Mouse (Mus musculus) cortical plate, adult 2 months (tissue): Measurements from ENCODE around the gene Acad10. TPM values are rescaled to one million over a fixed set of nuclear protein-coding genes. Genes with fewer than 3 reads are reported as not detected.

Experiments used
- H3K27ac ChIP-seq: fragments of 200-500 bp; 2 replicates; pipeline ENCODE4 v1.5.1; 2012; ENCODE audit warnings: low read length, control low read depth, inconsistent platforms; ENCODE audit not compliant: insufficient read depth
- H3K4me1 ChIP-seq: fragments of 200-500 bp; 2 replicates; pipeline ENCODE4 v1.6.1; 2011; ENCODE audit warnings: low read length; ENCODE audit not compliant: control insufficient read depth, insufficient read depth
- H3K4me3 ChIP-seq: fragments of 200-500 bp; 2 replicates; pipeline ENCODE4 v1.5.1; 2011; ENCODE audit warnings: mild to moderate bottlenecking, low read length, control low read depth; ENCODE audit not compliant: insufficient read depth
- CTCF ChIP-seq: fragments of 200-500 bp; IDR thresholded peaks from 2 replicates; pipeline ENCODE4 v1.5.1; 2011; ENCODE audit warnings: mild to moderate bottlenecking, control low read depth, low read length; ENCODE audit not compliant: insufficient read depth; ENCODE audit errors: extremely low read depth
- POLR2A ChIP-seq: fragments of 200-500 bp; IDR thresholded peaks from 2 replicates; pipeline ENCODE4 v1.6.1; 2011; ENCODE audit warnings: mild to moderate bottlenecking, low read length, control low read depth; ENCODE audit not compliant: insufficient read depth; ENCODE audit errors: extremely low read depth
- polyA plus RNA-seq: library from polyadenylated mRNA; depleted of rRNA; stranded (reverse); fragments of >200 nt; gene quantifications from 2 replicates; pipeline ENCODE4 v1.2.3, GENCODE M21; 2012

Acad10 gene
- polyA plus RNA-seq, 1 experiment, result 4.6 TPM

DNA sequence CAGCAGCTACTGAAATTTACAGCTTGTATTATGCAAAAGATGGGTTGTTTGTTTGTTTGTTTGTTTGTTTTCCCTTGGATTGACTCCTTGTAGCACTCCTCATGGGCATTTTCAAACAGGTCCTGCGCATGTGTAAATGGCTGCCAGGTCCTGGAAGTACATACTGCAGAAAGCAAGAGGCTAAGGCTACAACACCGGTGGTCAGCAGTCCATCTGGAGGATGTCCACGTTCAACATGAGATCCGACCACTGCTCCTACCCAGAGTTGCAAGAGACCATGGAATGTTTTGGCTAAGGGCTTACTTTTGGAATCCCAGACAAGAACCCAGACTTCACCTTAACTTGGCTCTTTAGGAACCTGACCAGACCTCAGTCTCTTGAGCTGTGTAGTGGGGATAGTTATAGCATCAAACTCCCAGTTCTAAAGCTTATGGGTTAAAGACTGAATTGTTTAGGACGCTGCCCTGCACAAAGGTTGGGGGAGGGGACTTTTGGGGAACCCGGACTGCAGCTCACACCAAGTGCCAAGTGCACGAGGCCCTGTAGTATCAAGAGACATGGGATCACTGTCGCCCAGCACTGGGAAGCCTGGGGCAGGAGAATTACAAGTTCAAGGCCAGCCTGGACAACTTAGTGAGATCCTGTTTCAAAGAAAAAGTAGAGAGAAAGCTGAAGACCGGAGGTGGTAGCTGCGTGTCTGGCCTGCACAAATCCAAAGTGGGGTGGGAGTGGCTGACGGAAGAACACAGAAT lies 68.1 kb downstream of the Acad10 start:
- Histone ChIP-seq H3K4me1 (peaks cover 3% of the 10 kb centered on the region; the same call in 1 of the 2 replicates), H3K4me3 (peak overlapping the region; percentile 55), H3K27ac (no peak overlapping the region)
- TF ChIP-seq CTCF (no peak), POLR2A (no peak)

GRCm38 (mm10) chr5:121591417-121592063 lies 68.8 kb downstream of the Acad10 start:
- H3K27ac ChIP-seq, result no peak overlapping the region

DNA sequence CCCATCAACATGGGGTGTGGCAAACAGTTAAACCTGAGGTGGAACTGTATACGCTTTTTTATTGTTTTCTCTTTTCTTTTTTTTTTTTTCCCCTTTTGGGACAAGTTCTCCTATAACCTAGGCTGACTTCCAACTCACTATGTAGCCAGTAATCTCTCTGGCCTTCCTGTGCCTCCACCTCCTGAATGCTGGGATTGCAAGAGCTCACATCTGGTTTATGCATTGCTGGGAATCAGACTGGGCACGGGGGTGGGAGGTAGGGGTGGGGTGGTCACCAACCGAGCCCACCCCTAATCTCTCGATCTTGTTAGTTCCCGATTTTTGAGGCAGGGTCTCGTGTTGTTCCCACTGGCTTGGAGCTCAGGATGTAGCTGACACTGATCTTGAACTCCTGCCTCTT lies 70.4 kb downstream of the Acad10 start:
- Histone ChIP-seq H3K27ac (no peak overlapping the region), H3K4me1 (peaks cover 6% of the 10 kb centered on the region), H3K4me3 (no peak overlapping the region)
- no peak for TF ChIP-seq POLR2A
- no peak for TF ChIP-seq CTCF

More at GRCm38 (mm10) chr5:121591417-121592063, 68.8 kb downstream of the Acad10 start:
- TF ChIP-seq POLR2A (no peak), CTCF (no peak)
- Histone ChIP-seq H3K4me3 (peak overlapping the region; percentile 6; the same call in 1 of the 2 replicates), H3K4me1 (peaks cover 6% of the 10 kb centered on the region)

DNA sequence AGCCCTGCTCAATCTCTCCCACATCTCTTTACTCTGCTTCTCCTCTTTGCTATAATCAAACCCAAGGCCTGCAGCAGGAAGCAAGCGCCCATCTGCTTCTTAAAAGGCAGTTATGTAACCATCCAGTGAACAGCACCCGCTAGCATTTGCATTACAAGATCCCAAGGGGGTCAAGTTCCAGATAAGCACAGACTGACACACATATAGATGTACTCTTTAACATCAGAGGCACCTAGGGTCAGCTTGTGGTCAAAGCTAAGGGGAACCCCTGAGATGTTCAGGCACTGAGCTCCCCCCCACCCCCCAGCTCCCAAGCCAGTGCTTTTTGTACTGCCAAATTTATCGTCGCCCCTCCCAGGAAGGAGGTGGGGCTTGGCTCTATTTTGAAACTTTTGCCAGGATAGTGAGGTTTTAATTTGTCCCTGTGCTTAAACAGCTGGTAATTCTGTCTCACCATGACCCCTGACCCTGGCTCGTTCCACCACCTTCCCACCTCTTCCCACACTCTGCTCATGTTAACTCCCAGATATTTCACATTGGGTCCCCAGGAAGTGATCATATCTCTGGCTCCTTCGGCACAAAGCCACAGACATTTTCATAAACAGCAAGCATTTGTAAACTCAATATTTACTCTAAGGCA lies 73.8 kb downstream of the Acad10 start:
- TF ChIP-seq POLR2A, result 0 out of 2 replicates have a peak, but pooled peaks have one; percentile 29
- TF ChIP-seq CTCF, result no peak
- Histone ChIP-seq H3K27ac (peak overlapping the region; percentile 82), H3K4me1 (peaks cover 4% of the 10 kb centered on the region), H3K4me3 (no peak overlapping the region)

DNA sequence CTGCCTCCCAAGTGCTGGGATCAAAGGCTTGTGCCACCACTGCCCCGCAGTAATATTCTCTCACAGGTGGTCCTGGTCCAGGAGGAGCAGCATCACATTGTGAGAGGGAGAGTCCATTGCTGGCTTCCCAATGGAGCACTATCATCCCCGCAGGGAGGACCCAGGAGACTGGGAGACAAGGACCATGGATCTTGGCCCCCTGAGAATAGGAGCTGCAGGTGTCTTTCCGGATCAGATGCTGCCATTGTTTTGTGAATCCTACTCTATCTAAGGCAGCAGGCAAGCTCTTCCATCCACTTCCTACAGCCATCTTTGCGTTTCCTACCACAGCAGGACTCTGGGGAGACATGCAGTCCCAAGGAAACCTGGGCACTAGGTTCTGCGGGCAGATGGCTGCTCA lies 74.6 kb downstream of the Acad10 start:
- Histone ChIP-seq H3K27ac (0 out of 2 replicates have a peak overlapping the region, but pooled peaks have one; percentile 82), H3K4me1 (peaks cover 4% of the 10 kb centered on the region), H3K4me3 (no peak overlapping the region)
- TF ChIP-seq POLR2A, result no peak
- no peak for TF ChIP-seq CTCF

DNA sequence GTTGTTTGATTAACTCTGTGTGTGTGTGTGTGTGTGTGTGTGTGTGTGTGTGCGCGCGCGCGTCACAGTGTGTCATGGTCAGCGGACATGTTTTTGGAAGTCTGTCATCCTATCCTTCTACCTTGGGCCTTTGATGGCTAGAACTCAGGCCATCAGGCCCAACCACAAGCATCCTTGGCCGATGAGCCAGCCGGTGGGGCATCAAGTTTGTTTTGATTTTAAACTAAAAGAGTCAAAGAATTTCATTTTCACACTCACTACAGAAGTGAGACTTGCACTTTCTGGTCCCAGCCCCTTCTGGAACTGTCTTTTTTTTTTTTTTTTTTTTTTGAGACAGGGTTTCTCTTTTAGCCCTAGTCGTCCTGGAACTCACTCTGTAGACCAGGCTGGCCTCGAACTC lies 75.3 kb downstream of the Acad10 start:
- H3K27ac ChIP-seq, result no peak overlapping the region
- TF ChIP-seq POLR2A (no peak), CTCF (no peak)
- H3K4me3 ChIP-seq, result no peak overlapping the region
- peaks cover 4% of the 10 kb centered on the region for H3K4me1 ChIP-seq

- no peak for TF ChIP-seq POLR2A
- TF ChIP-seq CTCF, result peak; percentile 43
- peaks cover 4% of the 10 kb centered on the region for H3K4me1 ChIP-seq
- H3K27ac ChIP-seq, result 0 out of 2 replicates have a peak overlapping the region, but pooled peaks have one; percentile 83
- no peak overlapping the region for H3K4me3 ChIP-seq
Measured at GRCm38 (mm10) chr5:121583765-121584501, 76.4 kb downstream of the Acad10 start.

- Histone ChIP-seq H3K4me1 (peaks cover 2% of the 10 kb centered on the region), H3K4me3 (no peak overlapping the region), H3K27ac (no peak overlapping the region)
- TF ChIP-seq CTCF (no peak), POLR2A (no peak)
Measured at GRCm38 (mm10) chr5:121581945-121582344, 78.4 kb downstream of the Acad10 start.

- Histone ChIP-seq H3K4me1 (no peaks in the 10 kb centered on the region), H3K27ac (no peak overlapping the region), H3K4me3 (no peak overlapping the region)
- TF ChIP-seq CTCF, result no peak
- TF ChIP-seq POLR2A, result no peak
Measured at GRCm38 (mm10) chr5:121576927-121577488, 83.3 kb downstream of the Acad10 start.
